Mouse (Mus musculus): ENCODE measurements around the gene Cysrt1. TPM values are rescaled to one million over a fixed set of nuclear protein-coding genes. Genes with fewer than 3 reads are reported as not detected.

Gene Cysrt1
- polyA plus RNA-seq, 1 experiment = not detected

- H3K36me3 ChIP-seq (ENCODE audit: control insufficient read depth) = peaks cover 16% of the 10 kb centered on the region
- H3K27me3 ChIP-seq (ENCODE audit: control insufficient read depth) = peaks cover 39% of the 10 kb centered on the region
- no peak for TF ChIP-seq TAL1 (IDR thresholded peaks at IDR 0.05; ENCODE audit: low read length)
- TF ChIP-seq GATA1 (IDR thresholded peaks at IDR 0.05; ENCODE audit: low read length) = no peak
- peaks cover 43% of the 10 kb centered on the region for H3K4me1 ChIP-seq (ENCODE audit: control insufficient read depth)
- no peaks in the 10 kb centered on the region for H3K9me3 ChIP-seq (ENCODE audit: control insufficient read depth, low read length)
- H3K4me3 ChIP-seq (replicated peaks) = peak overlapping the region; percentile 61
Measured at GRCm38 (mm10) chr2:25241438-25241775, 845 bp downstream of the Cysrt1 start.

GRCm38 (mm10) chr2:25240723-25241437 lies 1.4 kb downstream of the Cysrt1 start:
- Histone ChIP-seq H3K9me3 (ENCODE audit: control insufficient read depth, low read length) (no peaks in the 10 kb centered on the region), H3K36me3 (ENCODE audit: control insufficient read depth) (peaks cover 11% of the 10 kb centered on the region), H3K4me1 (ENCODE audit: control insufficient read depth) (peaks cover 47% of the 10 kb centered on the region), H3K27me3 (ENCODE audit: control insufficient read depth) (peaks cover 43% of the 10 kb centered on the region), H3K4me3 (replicated peaks) (peak overlapping the region; percentile 61)
- TF ChIP-seq GATA1 (IDR thresholded peaks at IDR 0.05; ENCODE audit: low read length) (no peak), TAL1 (IDR thresholded peaks at IDR 0.05; ENCODE audit: low read length) (no peak)

- TF ChIP-seq GATA1 (IDR thresholded peaks at IDR 0.05; ENCODE audit: low read length) (no peak), TAL1 (IDR thresholded peaks at IDR 0.05; ENCODE audit: low read length) (no peak)
- Histone ChIP-seq H3K4me3 (replicated peaks) (peak overlapping the region; percentile 61), H3K27me3 (ENCODE audit: control insufficient read depth) (peaks cover 44% of the 10 kb centered on the region), H3K9me3 (ENCODE audit: control insufficient read depth, low read length) (no peaks in the 10 kb centered on the region), H3K36me3 (ENCODE audit: control insufficient read depth) (peaks cover 5% of the 10 kb centered on the region), H3K4me1 (ENCODE audit: control insufficient read depth) (peaks cover 47% of the 10 kb centered on the region)
Measured at GRCm38 (mm10) chr2:25240310-25240709, 1.9 kb downstream of the Cysrt1 start.

GRCm38 (mm10) chr2:25239766-25240165 lies 2.5 kb downstream of the Cysrt1 start:
- peaks cover 44% of the 10 kb centered on the region for H3K27me3 ChIP-seq (ENCODE audit: control insufficient read depth)
- no peak overlapping the region for H3K4me3 ChIP-seq (replicated peaks)
- H3K4me1 ChIP-seq (ENCODE audit: control insufficient read depth) = peaks cover 47% of the 10 kb centered on the region
- TF ChIP-seq TAL1 (IDR thresholded peaks at IDR 0.05; ENCODE audit: low read length) (no peak), GATA1 (IDR thresholded peaks at IDR 0.05; ENCODE audit: low read length) (no peak)
- H3K36me3 ChIP-seq (ENCODE audit: control insufficient read depth) = no peaks in the 10 kb centered on the region
- no peaks in the 10 kb centered on the region for H3K9me3 ChIP-seq (ENCODE audit: control insufficient read depth, low read length)

- Histone ChIP-seq H3K4me3 (replicated peaks) (no peak overlapping the region), H3K27me3 (ENCODE audit: control insufficient read depth) (peaks cover 34% of the 10 kb centered on the region), H3K36me3 (ENCODE audit: control insufficient read depth) (no peaks in the 10 kb centered on the region), H3K9me3 (ENCODE audit: control insufficient read depth, low read length) (no peaks in the 10 kb centered on the region), H3K4me1 (ENCODE audit: control insufficient read depth) (peaks cover 47% of the 10 kb centered on the region)
- TF ChIP-seq GATA1 (IDR thresholded peaks at IDR 0.05; ENCODE audit: low read length) = no peak
- no peak for TF ChIP-seq TAL1 (IDR thresholded peaks at IDR 0.05; ENCODE audit: low read length)
Measured at GRCm38 (mm10) chr2:25238106-25238505, 4.1 kb downstream of the Cysrt1 start.

GRCm38 (mm10) chr2:25237522-25237921 lies 4.7 kb downstream of the Cysrt1 start:
- TF ChIP-seq TAL1 (IDR thresholded peaks at IDR 0.05; ENCODE audit: low read length) = no peak
- no peak for TF ChIP-seq GATA1 (IDR thresholded peaks at IDR 0.05; ENCODE audit: low read length)
- H3K27me3 ChIP-seq (ENCODE audit: control insufficient read depth) = peaks cover 28% of the 10 kb centered on the region
- H3K36me3 ChIP-seq (ENCODE audit: control insufficient read depth) = no peaks in the 10 kb centered on the region
- H3K4me3 ChIP-seq (replicated peaks) = no peak overlapping the region
- no peaks in the 10 kb centered on the region for H3K9me3 ChIP-seq (ENCODE audit: control insufficient read depth, low read length)
- peaks cover 44% of the 10 kb centered on the region for H3K4me1 ChIP-seq (ENCODE audit: control insufficient read depth)

- Histone ChIP-seq H3K9me3 (ENCODE audit: control insufficient read depth, low read length) (no peaks in the 10 kb centered on the region), H3K4me3 (replicated peaks) (no peak within 1 kb of the TSS), H3K27me3 (ENCODE audit: control insufficient read depth) (peaks cover 22% of the 10 kb centered on the region), H3K4me1 (ENCODE audit: control insufficient read depth) (peaks cover 36% of the 10 kb centered on the region), H3K36me3 (ENCODE audit: control insufficient read depth) (no peaks in the 10 kb centered on the region)
- TF ChIP-seq TAL1 (IDR thresholded peaks at IDR 0.05; ENCODE audit: low read length) (no peak), GATA1 (IDR thresholded peaks at IDR 0.05; ENCODE audit: low read length) (no peak)
Measured at GRCm38 (mm10) chr2:25236614-25237013, 5.6 kb downstream of the Cysrt1 start, which contains the start of gene Rnf224. Gene Rnf224, minus strand, starts transcription at chr2:25236787.

GRCm38 (mm10) chr2:25234551-25235220 lies 7.6 kb downstream of the Cysrt1 start:
- no peaks in the 10 kb centered on the region for H3K9me3 ChIP-seq (ENCODE audit: control insufficient read depth, low read length)
- H3K27me3 ChIP-seq (ENCODE audit: control insufficient read depth) = peaks cover 16% of the 10 kb centered on the region
- no peak overlapping the region for H3K4me3 ChIP-seq (replicated peaks)
- TF ChIP-seq TAL1 (IDR thresholded peaks at IDR 0.05; ENCODE audit: low read length) = no peak
- TF ChIP-seq GATA1 (IDR thresholded peaks at IDR 0.05; ENCODE audit: low read length) = no peak
- H3K36me3 ChIP-seq (ENCODE audit: control insufficient read depth) = no peaks in the 10 kb centered on the region
- peaks cover 17% of the 10 kb centered on the region for H3K4me1 ChIP-seq (ENCODE audit: control insufficient read depth)

GRCm38 (mm10) chr2:25234050-25234449 lies 8.2 kb downstream of the Cysrt1 start, which contains the start of gene Slc34a3:
Gene Slc34a3, minus strand, starts transcription at chr2:25234364.
- TF ChIP-seq GATA1 (IDR thresholded peaks at IDR 0.05; ENCODE audit: low read length) = no peak
- no peak for TF ChIP-seq TAL1 (IDR thresholded peaks at IDR 0.05; ENCODE audit: low read length)
- peaks cover 15% of the 10 kb centered on the region for H3K4me1 ChIP-seq (ENCODE audit: control insufficient read depth)
- no peak within 1 kb of the TSS for H3K4me3 ChIP-seq (replicated peaks)
- H3K36me3 ChIP-seq (ENCODE audit: control insufficient read depth) = no peaks in the 10 kb centered on the region
- H3K27me3 ChIP-seq (ENCODE audit: control insufficient read depth) = peaks cover 16% of the 10 kb centered on the region
- no peaks in the 10 kb centered on the region for H3K9me3 ChIP-seq (ENCODE audit: control insufficient read depth, low read length)

Data from erythroblast, embryonic 14.5 days (primary cell).